Mouse (Mus musculus) left cerebral cortex, postnatal 25 days (tissue): Measurements from ENCODE around the gene Rarres2. TPM values are rescaled to one million over a fixed set of nuclear protein-coding genes. Genes with fewer than 3 reads are reported as not detected.

Source experiments
- DNase-seq, 2 experiments: peaks; one replicate each; pipeline ENCODE4 v3.0.0; 2022; ENCODE audit warnings: low spot score in 2 of 2, mixed read lengths in 1 of 2
- intact Hi-C: fragments of 180-260 bp; cut with DNase I; formaldehyde crosslinking; loops from one replicate; pipeline ENCODE4 v1.15.1; 2025
- total RNA-seq, 2 experiments: library from RNA; stranded (reverse); gene quantifications; 2 replicates each; pipeline ENCODE4 v1.2.3; 2021

Gene Rarres2
- total RNA-seq, 2 experiments from 2014 or later, result 15.7 to 16.6 TPM

DNA sequence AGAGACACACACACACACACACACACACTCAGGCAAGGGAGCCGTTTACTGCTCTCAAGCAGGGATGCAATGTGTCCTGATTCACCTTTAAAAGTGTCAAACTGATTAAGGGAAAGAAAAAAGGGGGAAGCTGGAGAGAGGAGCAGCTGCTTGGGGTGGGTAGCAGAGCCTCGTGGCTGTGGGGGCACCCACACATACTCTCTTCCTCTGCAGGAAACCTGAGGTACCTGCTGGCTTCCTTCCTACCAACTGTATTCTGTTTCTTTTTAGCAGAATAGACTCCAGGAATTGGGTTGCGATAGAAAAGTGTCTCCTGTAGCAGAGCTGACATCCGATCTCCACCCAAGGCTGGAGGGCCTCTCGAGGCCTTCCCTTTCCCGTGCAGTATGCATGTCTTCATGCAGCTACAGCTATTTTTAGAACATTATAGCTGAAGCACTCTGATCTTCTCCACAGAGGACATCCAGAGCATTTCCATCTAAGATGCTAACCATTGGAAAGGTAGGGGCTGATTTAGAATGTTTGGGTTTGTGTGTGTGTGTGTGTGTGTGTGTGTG is 16.7 kb upstream of the Rarres2 start, which contains the start of gene Gm45021:
Gene Gm45021 (plus strand): TSS at position 417 of the 557 bp plus-strand sequence.
- intact Hi-C loops, result loop anchor here (10.0 kb wide), 1 partner anchor 366 kb away; no protein-coding TSS in a partner anchor

DNA sequence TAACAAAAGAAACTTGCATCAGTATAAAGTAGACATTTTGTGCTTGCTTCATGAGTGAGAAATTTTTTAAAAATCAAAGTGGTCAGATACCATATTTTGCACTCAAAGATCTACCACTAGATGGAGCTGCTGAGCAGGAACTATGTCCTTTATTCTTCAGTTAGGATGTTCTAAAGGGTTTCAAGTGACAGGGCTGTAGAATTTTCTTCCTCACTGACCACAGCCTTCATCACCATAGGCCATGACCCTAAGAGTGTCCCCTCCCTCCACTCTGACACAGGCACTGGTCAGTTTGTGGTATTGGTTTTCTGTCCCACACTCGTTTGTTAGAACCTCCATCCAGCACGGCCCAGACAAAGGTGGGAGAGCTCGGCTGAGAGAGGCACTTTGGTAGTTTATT is 9.4 kb upstream of the Rarres2 start:
- intact Hi-C loops, result loop anchor here (2.0 to 10.0 kb wide), 3 partner anchors 61 to 373 kb away; partner anchors contain the start of gene Gimap3
- peak; percentile 56 to 63 for DNase-seq

More for the DNA sequence above, 16.7 kb upstream of the Rarres2 start, which contains the start of gene Gm45021:
- no peak for DNase-seq

- intact Hi-C loops, result loop anchor here (5.0 to 10.0 kb wide), 2 partner anchors 191 to 374 kb away; partner anchors contain the start of gene Gimap3
- DNase-seq, result no peak
These were observed 8.7 kb upstream of the Rarres2 start for GRCm38 (mm10) chr6:48581257-48581656.

GRCm38 (mm10) chr6:48579215-48579648 is 6.6 kb upstream of the Rarres2 start:
- DNase-seq, result no peak
- intact Hi-C loops, result no loop called here

GRCm38 (mm10) chr6:48578736-48579135 is 6.1 kb upstream of the Rarres2 start:
- intact Hi-C loops, result no loop called here
- no peak for DNase-seq

- no peak for DNase-seq
- intact Hi-C loops, result no loop called here
These were observed 1.4 kb upstream of the Rarres2 start for GRCm38 (mm10) chr6:48573981-48574380.

- no peak for DNase-seq
- intact Hi-C loops, result no loop called here
These were observed 691 bp upstream of the Rarres2 start for GRCm38 (mm10) chr6:48573280-48573679.

DNA sequence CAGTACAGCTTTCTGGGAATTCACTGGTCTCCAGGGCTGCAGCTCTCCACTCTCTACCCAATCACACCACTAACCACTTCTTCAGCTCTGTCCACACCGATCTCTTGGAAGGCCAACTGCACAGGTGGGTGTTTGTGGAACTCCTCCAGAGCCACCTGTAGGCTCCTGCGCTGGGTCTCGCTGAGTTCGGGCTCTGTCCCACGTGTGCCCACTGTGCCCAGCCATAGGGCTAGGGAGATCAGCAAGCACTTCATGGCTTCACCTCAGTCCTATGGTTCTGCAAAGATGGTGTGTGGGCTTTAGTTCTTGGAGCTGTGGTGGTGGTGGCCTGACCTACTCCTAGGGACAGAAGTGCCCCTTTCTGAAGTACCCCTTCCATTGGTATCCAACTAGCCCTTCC is 575 bp downstream of the Rarres2 start:
- DNase-seq, result no peak
- intact Hi-C loops, result no loop called here

GRCm38 (mm10) chr6:48569065-48569807 is 3.4 kb downstream of the Rarres2 start:
- DNase-seq, result no peak
- intact Hi-C loops, result no loop called here

GRCm38 (mm10) chr6:48568036-48568984 is 4.3 kb downstream of the Rarres2 start:
- intact Hi-C loops, result no loop called here
- DNase-seq, result peak in 1 of 2 experiments; percentile 22

- intact Hi-C loops, result no loop called here
- peak in 1 of 2 experiments; percentile 9 for DNase-seq
These were observed 6.3 kb downstream of the Rarres2 start for GRCm38 (mm10) chr6:48566312-48566711.

DNA sequence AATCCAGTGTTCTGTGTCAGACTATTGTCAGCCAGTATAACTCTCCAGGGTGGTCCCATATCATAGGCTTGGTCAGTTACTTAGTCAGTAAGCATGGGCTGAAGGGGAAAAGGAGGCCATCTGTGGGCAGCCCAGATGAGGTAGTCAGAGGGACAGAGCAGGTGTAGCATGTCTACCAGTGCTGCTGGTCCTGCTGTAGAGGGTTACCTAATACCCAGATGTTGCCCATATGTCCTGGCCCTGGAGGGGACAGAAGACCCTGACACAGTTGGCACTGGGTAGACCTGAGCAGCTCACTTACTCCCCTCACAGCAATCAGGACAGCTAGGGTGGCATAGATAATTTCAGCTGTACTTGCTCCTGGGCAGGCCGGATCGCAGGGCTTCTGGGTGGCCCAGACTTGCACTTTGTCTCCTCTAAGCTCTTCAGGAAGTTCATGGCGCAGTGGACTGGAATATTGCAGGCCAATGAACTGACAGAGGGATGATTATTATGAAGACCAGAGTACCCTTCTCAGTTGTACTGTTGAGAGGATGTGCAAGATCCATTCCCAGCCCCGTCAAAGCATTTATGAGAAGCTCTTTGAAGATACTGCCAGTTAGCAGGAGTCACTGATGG is 6.8 kb downstream of the Rarres2 start:
- no peak for DNase-seq
- intact Hi-C loops, result no loop called here

DNA sequence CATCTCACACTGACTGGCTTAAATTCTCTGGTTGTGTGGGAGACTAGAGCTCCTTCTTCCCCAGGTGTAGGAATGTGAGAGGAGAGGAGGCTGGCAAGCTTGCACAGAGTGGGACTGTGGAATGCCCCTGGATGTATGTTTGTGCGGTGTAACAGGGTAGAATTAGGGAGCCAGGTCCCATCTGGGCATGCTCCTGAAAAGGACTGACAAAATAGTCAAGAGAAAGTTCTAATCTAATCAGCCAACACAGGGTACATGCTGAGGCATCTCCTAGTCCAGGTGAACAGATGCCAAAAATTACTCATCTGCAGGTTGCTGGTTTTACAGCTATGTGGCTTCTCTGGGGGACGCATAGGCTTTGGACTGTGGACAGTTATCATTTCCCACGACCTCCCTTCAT is 16.6 kb downstream of the Rarres2 start:
- intact Hi-C loops, result loop anchor here (2.0 to 5.0 kb wide), 2 partner anchors 37 to 71 kb away; partner anchors contain the start of genes AI854703, Gm44965 and Repin1
- no peak for DNase-seq

GRCm38 (mm10) chr6:48555104-48555890 is 17.3 kb downstream of the Rarres2 start:
- peak; percentile 62 to 91 for DNase-seq
- intact Hi-C loops, result loop anchor here (2.0 to 5.0 kb wide), 2 partner anchors 38 to 72 kb away; partner anchors contain the start of genes AI854703, Gm44965 and Repin1

DNA sequence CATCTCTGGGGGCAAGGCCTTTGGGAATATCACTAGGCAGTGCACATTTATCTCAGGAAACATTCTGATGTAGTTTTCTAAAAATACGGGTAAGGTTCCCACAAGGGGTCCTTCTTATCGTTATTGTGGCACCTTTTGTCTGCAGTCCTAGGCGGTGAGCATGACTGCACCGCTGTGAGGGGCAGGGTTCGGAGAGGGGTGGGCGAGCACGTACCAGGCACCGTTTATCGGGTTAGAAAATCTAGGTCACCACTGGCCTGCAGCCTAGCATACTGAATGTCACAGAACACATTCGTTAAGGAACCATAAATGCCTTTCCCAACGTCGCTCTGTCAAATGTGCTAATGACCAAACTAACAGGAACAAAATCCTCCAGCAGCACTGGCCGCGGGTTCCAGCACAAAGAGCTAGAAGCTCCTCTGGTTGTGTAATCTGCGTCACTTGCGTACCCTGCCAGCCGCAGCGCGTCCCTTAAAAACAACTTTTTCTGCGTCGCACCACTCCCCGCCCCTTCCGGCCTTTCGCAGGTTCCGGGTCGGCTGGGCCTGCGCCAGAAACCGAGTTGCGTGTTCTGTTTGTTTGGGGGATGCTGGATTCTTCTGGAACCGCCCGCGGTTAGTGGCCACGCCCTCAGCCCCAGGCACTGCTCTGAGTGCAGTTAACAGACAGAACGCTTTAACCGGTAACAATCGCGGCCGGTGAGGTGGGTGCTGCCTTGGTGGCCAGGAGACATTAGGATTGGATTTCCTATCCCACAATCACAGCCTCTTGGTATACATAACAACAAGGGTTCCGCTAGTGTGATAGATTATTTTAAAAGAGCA is 18.1 kb downstream of the Rarres2 start, which contains the start of gene Lrrc61:
Gene Lrrc61 (plus strand): TSS at position 517 of the 824 bp plus-strand sequence.
- DNase-seq, result peak; percentile 96 to 98
- intact Hi-C loops, result loop anchor here (2.0 to 5.0 kb wide), 2 partner anchors 38 to 73 kb away; partner anchors contain the start of genes AI854703, Gm44965 and Repin1

DNA sequence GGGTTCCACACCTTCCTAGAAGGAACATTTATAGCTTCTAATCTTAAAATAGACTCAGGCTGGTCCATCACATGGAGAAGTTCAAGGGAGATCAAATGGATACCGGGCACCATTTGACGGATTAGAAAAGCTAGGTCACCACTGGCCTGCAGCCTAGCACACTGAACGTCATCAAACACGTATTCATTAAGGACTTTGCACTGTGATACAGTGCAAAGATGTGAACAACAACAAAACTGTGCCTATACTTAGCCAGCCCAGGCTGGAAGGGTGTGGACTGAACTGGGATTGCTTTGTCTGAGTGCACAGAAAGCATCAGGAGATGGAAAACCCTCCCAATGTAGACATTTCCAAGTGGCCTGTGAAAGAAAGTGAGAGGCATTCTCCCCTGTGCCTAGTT is 18.8 kb downstream of the Rarres2 start:
- peak in 1 of 2 experiments; percentile 19 for DNase-seq
- intact Hi-C loops, result loop anchor here (2.0 kb wide), 1 partner anchor 39 kb away; the partner anchor contains the start of genes Gm44965 and Repin1

GRCm38 (mm10) chr6:48552918-48553317 is 19.7 kb downstream of the Rarres2 start:
- no peak for DNase-seq
- intact Hi-C loops, result no loop called here
